Mouse (Mus musculus) ZHBTc4 (cell line): ENCODE measurements around the gene Huwe1.

Experiments
- DNase-seq: peaks from one replicate; pipeline ENCODE4 v3.0.0-alpha.2; 2011; ENCODE audit warnings: low read depth, low spot score

Huwe1 gene

DNA sequence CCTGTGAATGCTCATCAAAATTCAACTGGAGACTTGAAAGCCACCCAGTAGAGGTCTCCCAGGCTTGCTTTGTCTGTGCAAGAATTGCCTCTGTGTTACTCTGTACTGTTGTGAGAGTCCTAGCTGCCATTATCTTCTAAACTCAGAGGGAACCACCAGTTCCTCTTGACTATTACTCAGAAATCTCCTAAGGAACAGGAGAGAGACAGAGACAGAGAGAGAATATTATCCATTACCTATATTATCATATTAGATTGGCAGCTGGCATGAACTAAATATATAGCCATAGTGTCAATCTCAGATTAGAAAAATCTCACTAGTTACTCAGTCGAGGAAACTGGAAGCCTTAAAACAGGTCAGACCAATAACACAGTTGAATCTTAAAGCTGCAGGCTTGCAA lies 149.6 kb downstream of the Huwe1 start:
- no peak for DNase-seq

DNA sequence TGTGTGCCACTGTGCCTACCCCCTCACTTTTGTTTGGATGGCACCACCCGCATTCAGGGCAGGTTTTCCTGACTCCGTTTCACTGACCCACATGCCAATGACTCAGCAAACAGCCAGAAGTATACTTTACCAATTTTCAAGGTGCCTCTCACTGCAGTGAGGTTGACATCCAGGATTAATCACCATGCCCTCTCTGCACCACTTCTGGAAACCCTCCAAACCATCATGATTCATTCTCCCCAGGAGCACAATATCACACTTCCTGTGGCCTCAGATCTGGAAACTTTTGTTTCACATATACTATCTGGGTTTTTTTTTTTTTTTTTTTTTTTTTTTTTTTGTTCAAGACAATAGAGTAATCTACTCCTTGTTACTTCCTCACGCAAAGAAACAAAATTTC lies 150.6 kb downstream of the Huwe1 start:
- no peak for DNase-seq
